Mouse (Mus musculus) brain, adult 2 months (tissue): Measurements from ENCODE around the gene 4930503E14Rik.
"Not testable (repeated sequence)": the region's sequence is repeated elsewhere in the genome, so short reads cannot be mapped to it uniquely, and the experiment has no call there.

Experiments
- DNase-seq: peaks from one replicate; pipeline ENCODE4 v3.0.0; 2011; ENCODE audit warnings: low read depth, low spot score

The 4930503E14Rik gene

GRCm38 (mm10) chr14:44213154-44213553 is at the start of gene 4930503E14Rik:
TSS of gene 4930503E14Rik (minus strand) at chr14:44213254.
- DNase-seq, result not testable (repeated sequence)

- DNase-seq, result no peak
Measured at GRCm38 (mm10) chr14:44248039-44248438, 35.0 kb upstream of the 4930503E14Rik start.

GRCm38 (mm10) chr14:44197361-44197760 is 15.7 kb downstream of the 4930503E14Rik start, which contains the start of gene Gm8212:
TSS of gene Gm8212 (plus strand) at chr14:44197661.
- DNase-seq, result not testable (repeated sequence)

- not testable (repeated sequence) for DNase-seq
Measured at GRCm38 (mm10) chr14:44123551-44123950, 89.5 kb downstream of the 4930503E14Rik start, which contains the start of gene Gm3327. TSS of gene Gm3327 (plus strand) at chr14:44123851.
